Mouse (Mus musculus) forebrain, embryonic 16.5 days (tissue): ENCODE measurements around the gene Plod1. TPM values are rescaled to one million over a fixed set of nuclear protein-coding genes. Genes with fewer than 3 reads are reported as not detected.

ENCODE experiments used
- ATAC-seq: fragments of 200-750 bp; cut with Nextera tagmentation; 2 replicates; pipeline ENCODE4 v1.8.0; 2017; ENCODE audit warnings: mild to moderate bottlenecking, moderate library complexity
- H3K27ac ChIP-seq: fragments of 300-500 bp; sonication (generic); 2 replicates; pipeline ENCODE4 v1.5.1; 2014; ENCODE audit warnings: low read length, control low read depth
- H3K27me3 ChIP-seq: fragments of 300-500 bp; sonication (generic); replicated peaks from 2 replicates; pipeline ENCODE4 v1.6.1; 2014; ENCODE audit warnings: low read length; ENCODE audit not compliant: control insufficient read depth, insufficient read depth
- H3K36me3 ChIP-seq: fragments of 300-500 bp; sonication (generic); 2 replicates; pipeline ENCODE4 v1.6.1; 2014; ENCODE audit not compliant: control insufficient read depth, insufficient read depth
- H3K4me1 ChIP-seq: fragments of 300-500 bp; sonication (generic); replicated peaks from 2 replicates; pipeline ENCODE4 v1.6.1; 2014; ENCODE audit warnings: low read length; ENCODE audit not compliant: control insufficient read depth, insufficient read depth
- H3K4me2 ChIP-seq: fragments of 300-500 bp; sonication (generic); 2 replicates; pipeline ENCODE4 v1.6.1; 2014; ENCODE audit warnings: mild to moderate bottlenecking, low read length, control low read depth
- H3K4me3 ChIP-seq: fragments of 300-500 bp; sonication (generic); replicated peaks from 2 replicates; pipeline ENCODE4 v1.5.1; 2014; ENCODE audit warnings: mild to moderate bottlenecking, low read length, control low read depth
- H3K9ac ChIP-seq: fragments of 300-500 bp; sonication (generic); replicated peaks from 2 replicates; pipeline ENCODE4 v1.6.1; 2014; ENCODE audit warnings: low read depth, low read length, control low read depth
- H3K9me3 ChIP-seq: fragments of 300-500 bp; sonication (generic); 2 replicates; pipeline ENCODE4 v1.6.1; 2016; ENCODE audit warnings: low read length; ENCODE audit not compliant: control insufficient read depth
- WGBS: fragments of 180-500 bp; shearing (Covaris S2); extraction: QIAGEN DNeasy Blood & Tissue Kit; methylation state at CpG from one replicate; pipeline ENCODE4 v1.1.7; 2014; 5-methylcytosine and 5-hydroxymethylcytosine counted together
- polyA plus RNA-seq: library from polyadenylated mRNA; unstranded; fragments of >200 nt; fragmentation: Nextera tagmentation; extraction: Ambion mirVana; gene quantifications from 2 replicates; pipeline ENCODE4 v1.2.1, GENCODE M21; 2015

Gene Plod1
- polyA plus RNA-seq, 1 experiment from 2014 or later = 16.3 TPM

- peak; percentile 5 for ATAC-seq
- Histone ChIP-seq H3K9ac (no peak overlapping the region), H3K9me3 (no peaks in the 10 kb centered on the region), H3K4me1 (peaks cover 39% of the 10 kb centered on the region), H3K4me2 (peak overlapping the region; percentile 40), H3K27ac (peak overlapping the region; percentile 75), H3K36me3 (peaks cover 11% of the 10 kb centered on the region), H3K4me3 (peak overlapping the region; percentile 78), H3K27me3 (no peaks in the 10 kb centered on the region)
- 25% methylated on average over 9 of the region's 9 CpGs for WGBS
Observed at GRCm38 (mm10) chr4:147940111-147940510, 3.5 kb upstream of the Plod1 start.

DNA sequence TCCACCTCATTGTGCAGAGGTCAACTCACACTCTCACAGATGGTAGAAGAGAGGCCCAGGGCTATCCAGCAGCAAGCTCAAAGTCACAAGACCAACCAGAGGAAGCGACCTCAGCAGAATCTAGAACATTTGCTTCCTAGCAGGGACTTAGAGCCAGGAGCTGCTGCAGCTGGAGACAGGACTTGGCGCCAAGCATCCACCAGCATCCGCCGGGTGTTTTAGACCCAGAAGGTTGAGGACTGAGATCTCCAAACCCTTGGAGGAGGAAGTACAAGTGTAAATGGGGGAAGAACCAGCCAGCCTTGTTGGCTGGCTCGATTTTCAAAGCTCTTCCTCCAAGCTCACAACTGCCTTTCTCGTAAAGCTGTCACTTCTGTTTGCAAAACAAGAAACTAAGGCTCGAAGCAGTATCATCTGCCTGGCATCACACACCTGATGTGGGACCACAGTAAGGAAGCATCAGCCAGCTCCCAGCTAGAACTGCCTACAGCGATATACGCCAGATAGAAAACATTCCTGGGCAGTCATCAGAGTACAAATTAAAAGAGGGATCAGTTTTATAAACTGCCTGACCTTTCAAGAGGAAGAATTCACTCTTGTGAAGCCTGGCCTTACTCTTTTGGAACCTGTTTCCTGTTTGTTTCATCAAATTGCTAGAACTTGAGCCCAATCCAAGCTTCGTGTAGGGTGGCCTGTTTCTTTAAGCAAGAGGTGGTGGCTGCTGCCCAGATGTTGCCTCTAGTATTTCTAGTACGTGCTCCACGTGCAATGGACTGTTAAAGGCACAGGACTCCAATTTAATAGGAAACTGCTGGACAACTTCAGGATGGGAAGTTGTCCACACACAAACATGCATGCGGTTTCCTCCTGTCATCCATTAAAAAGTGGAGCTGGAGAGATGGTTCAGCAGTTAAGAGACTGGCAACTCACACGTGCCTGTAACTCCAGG is 1.9 kb upstream of the Plod1 start:
- H3K4me2 ChIP-seq = no peak overlapping the region
- H3K9me3 ChIP-seq = no peaks in the 10 kb centered on the region
- no peaks in the 10 kb centered on the region for H3K36me3 ChIP-seq
- H3K27me3 ChIP-seq = no peaks in the 10 kb centered on the region
- no peak overlapping the region for H3K9ac ChIP-seq
- ATAC-seq = no peak
- WGBS = 70% methylated on average over 14 of the region's 14 CpGs
- no peak overlapping the region for H3K4me3 ChIP-seq
- peaks cover 37% of the 10 kb centered on the region for H3K4me1 ChIP-seq
- H3K27ac ChIP-seq = no peak overlapping the region

DNA sequence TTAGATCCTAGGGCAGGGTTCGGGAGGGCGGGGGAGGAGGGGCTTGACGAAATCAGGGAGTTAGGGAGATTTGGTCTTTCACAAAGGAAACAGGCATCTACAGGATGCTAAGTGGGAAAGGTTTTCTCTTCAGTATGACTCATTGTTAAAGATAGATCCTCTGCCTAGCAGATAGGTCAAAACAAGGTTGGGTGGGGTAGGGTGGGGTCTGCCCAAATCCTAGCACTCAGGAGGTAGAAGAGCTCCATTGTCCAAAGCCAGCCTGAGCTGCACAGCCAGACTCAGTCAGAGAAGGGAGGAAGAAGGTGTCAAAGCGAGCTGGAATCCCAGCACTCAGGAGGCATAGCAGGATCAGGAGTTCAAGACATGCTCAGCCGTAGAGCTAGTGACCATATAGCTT is 919 bp upstream of the Plod1 start:
- no peak overlapping the region for H3K4me3 ChIP-seq
- ATAC-seq = no peak

GRCm38 (mm10) chr4:147937021-147937420 is 454 bp upstream of the Plod1 start:
- Histone ChIP-seq H3K27ac (no peak overlapping the region), H3K4me1 (peaks cover 23% of the 10 kb centered on the region), H3K27me3 (no peaks in the 10 kb centered on the region), H3K4me3 (peak overlapping the region; percentile 51), H3K36me3 (no peaks in the 10 kb centered on the region), H3K9ac (peak overlapping the region; percentile 58; the same call in 1 of the 2 replicates), H3K9me3 (no peaks in the 10 kb centered on the region), H3K4me2 (peak overlapping the region; percentile 97)
- 34% methylated on average over 3 of the region's 3 CpGs for WGBS
- ATAC-seq = no peak

More for the DNA sequence above, 919 bp upstream of the Plod1 start:
- no peaks in the 10 kb centered on the region for H3K9me3 ChIP-seq
- no peak overlapping the region for H3K4me2 ChIP-seq
- no peak overlapping the region for H3K9ac ChIP-seq
- H3K27ac ChIP-seq = no peak overlapping the region
- 56% methylated on average over 5 of the region's 5 CpGs for WGBS
- peaks cover 28% of the 10 kb centered on the region for H3K4me1 ChIP-seq
- H3K36me3 ChIP-seq = no peaks in the 10 kb centered on the region
- H3K27me3 ChIP-seq = no peaks in the 10 kb centered on the region

DNA sequence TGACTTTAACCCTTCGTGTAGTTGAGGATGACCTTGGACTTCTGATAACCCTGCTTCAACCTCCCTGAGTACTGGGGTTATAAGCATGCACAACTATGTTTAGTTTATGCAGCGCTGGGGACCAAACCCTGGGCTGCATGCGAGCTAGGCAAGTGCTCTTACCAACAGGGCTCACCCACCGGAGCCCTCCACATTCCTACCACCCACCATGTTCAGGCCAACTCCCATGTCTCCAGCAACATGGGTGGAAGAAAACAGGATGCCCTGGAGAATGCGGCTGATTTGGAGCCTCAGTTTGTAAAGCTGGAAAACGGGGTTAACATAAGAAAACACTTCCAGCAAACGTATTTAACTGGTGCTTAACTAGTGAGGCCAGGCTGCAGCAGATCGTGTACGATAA is 663 bp downstream of the Plod1 start:
- Histone ChIP-seq H3K27ac (no peak overlapping the region), H3K27me3 (no peaks in the 10 kb centered on the region), H3K9me3 (no peaks in the 10 kb centered on the region), H3K4me1 (peaks cover 16% of the 10 kb centered on the region), H3K9ac (peak overlapping the region; percentile 58), H3K36me3 (no peaks in the 10 kb centered on the region), H3K4me2 (peak overlapping the region; percentile 97), H3K4me3 (peak overlapping the region; percentile 51)
- 24% methylated on average over 9 of the region's 9 CpGs for WGBS
- no peak for ATAC-seq

- H3K9me3 ChIP-seq = no peaks in the 10 kb centered on the region
- H3K27ac ChIP-seq = no peak overlapping the region
- no peaks in the 10 kb centered on the region for H3K36me3 ChIP-seq
- no peak overlapping the region for H3K4me3 ChIP-seq
- peaks cover 8% of the 10 kb centered on the region for H3K4me1 ChIP-seq
- WGBS = 86% methylated on average over 4 of the region's 4 CpGs
- no peak overlapping the region for H3K4me2 ChIP-seq
- H3K27me3 ChIP-seq = no peaks in the 10 kb centered on the region
- H3K9ac ChIP-seq = no peak overlapping the region
- no peak for ATAC-seq
Observed at GRCm38 (mm10) chr4:147934611-147935010, 2.0 kb downstream of the Plod1 start.

- no peak overlapping the region for H3K4me3 ChIP-seq
- peaks cover 6% of the 10 kb centered on the region for H3K4me1 ChIP-seq
- WGBS = 53% methylated on average over 3 of the region's 3 CpGs
- no peak overlapping the region for H3K9ac ChIP-seq
- H3K27me3 ChIP-seq = no peaks in the 10 kb centered on the region
- no peak overlapping the region for H3K27ac ChIP-seq
- no peaks in the 10 kb centered on the region for H3K9me3 ChIP-seq
- no peak overlapping the region for H3K4me2 ChIP-seq
- no peaks in the 10 kb centered on the region for H3K36me3 ChIP-seq
- no peak for ATAC-seq
Observed at GRCm38 (mm10) chr4:147934134-147934533, 2.4 kb downstream of the Plod1 start.

- H3K36me3 ChIP-seq = no peaks in the 10 kb centered on the region
- no peak for ATAC-seq
- peaks cover 2% of the 10 kb centered on the region for H3K4me1 ChIP-seq
- no peak overlapping the region for H3K4me2 ChIP-seq
- WGBS = 95% methylated on average over 14 of the region's 14 CpGs
- H3K27me3 ChIP-seq = no peaks in the 10 kb centered on the region
- no peak overlapping the region for H3K27ac ChIP-seq
- no peak overlapping the region for H3K9ac ChIP-seq
- no peak overlapping the region for H3K4me3 ChIP-seq
- H3K9me3 ChIP-seq = no peaks in the 10 kb centered on the region
Observed at GRCm38 (mm10) chr4:147930946-147931345, 5.6 kb downstream of the Plod1 start.

DNA sequence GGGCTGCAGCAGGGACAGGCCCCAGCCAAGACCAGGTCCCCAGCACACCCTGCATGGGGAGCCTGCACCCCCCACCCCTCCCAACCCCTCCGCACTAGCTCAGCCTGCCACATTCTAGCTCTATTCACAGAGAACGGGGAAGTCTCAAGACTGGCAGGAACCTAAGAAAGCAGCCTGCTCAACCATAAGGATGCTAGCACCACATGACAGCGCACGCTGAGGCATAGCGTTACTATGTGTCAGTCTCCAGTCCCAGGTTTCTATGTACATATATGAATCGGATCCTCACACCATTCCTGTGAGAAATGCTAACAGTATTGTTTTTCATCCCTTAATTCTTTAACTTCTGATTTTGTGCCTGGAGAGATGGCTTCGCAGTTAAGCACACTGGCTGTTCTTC is 8.0 kb downstream of the Plod1 start:
- Histone ChIP-seq H3K27me3 (no peaks in the 10 kb centered on the region), H3K4me2 (no peak overlapping the region), H3K4me3 (no peak overlapping the region), H3K36me3 (no peaks in the 10 kb centered on the region), H3K9ac (no peak overlapping the region), H3K9me3 (no peaks in the 10 kb centered on the region), H3K4me1 (no peaks in the 10 kb centered on the region; the same call in 1 of the 2 replicates), H3K27ac (no peak overlapping the region)
- peak; percentile 67 for ATAC-seq
- WGBS = 57% methylated on average over 7 of the region's 7 CpGs
